Mouse (Mus musculus): ENCODE measurements around the gene Ndrg3. TPM values are rescaled to one million over a fixed set of nuclear protein-coding genes. Genes with fewer than 3 reads are reported as not detected.

Ndrg3 gene
- polyA plus RNA-seq (2017; shearing (Covaris generic)), result 100 to 1,000 TPM; 107 to 115 TPM

GRCm38 (mm10) chr2:156991470-156992319 is at the start of gene Ndrg3:
Ndrg3 (minus strand) TSS chr2:156992056.
- peak; percentile 92 for ATAC-seq

GRCm38 (mm10) chr2:157041421-157041820 is 49.6 kb upstream of the Ndrg3 start:
- ATAC-seq, result no peak

GRCm38 (mm10) chr2:157040649-157041046 is 48.8 kb upstream of the Ndrg3 start:
- no peak for ATAC-seq

- ATAC-seq, result no peak
Observed at GRCm38 (mm10) chr2:157039900-157040648, 48.2 kb upstream of the Ndrg3 start.

- no peak for ATAC-seq
Observed at GRCm38 (mm10) chr2:157037303-157037702, 45.4 kb upstream of the Ndrg3 start.

GRCm38 (mm10) chr2:157036400-157036799 is 44.5 kb upstream of the Ndrg3 start:
- ATAC-seq, result no peak

- no peak for ATAC-seq
Observed at GRCm38 (mm10) chr2:157035371-157035770, 43.5 kb upstream of the Ndrg3 start.

- ATAC-seq, result peak; percentile 46
Observed at GRCm38 (mm10) chr2:157030804-157031203, 38.9 kb upstream of the Ndrg3 start.

GRCm38 (mm10) chr2:157028261-157028660 is 36.4 kb upstream of the Ndrg3 start:
- ATAC-seq, result no peak

- no peak for ATAC-seq
Observed at GRCm38 (mm10) chr2:157027106-157028008, 35.5 kb upstream of the Ndrg3 start.

GRCm38 (mm10) chr2:157021156-157021555 is 29.3 kb upstream of the Ndrg3 start:
- no peak for ATAC-seq

GRCm38 (mm10) chr2:157019228-157019627 is 27.4 kb upstream of the Ndrg3 start:
- no peak for ATAC-seq

- ATAC-seq, result no peak
Observed at GRCm38 (mm10) chr2:157016529-157017270, 24.8 kb upstream of the Ndrg3 start.

- ATAC-seq, result no peak
Observed at GRCm38 (mm10) chr2:157012341-157012740, 20.5 kb upstream of the Ndrg3 start.

- no peak for ATAC-seq
Observed at GRCm38 (mm10) chr2:157010634-157011310, 18.9 kb upstream of the Ndrg3 start.

GRCm38 (mm10) chr2:157010121-157010520 is 18.3 kb upstream of the Ndrg3 start:
- ATAC-seq, result no peak

GRCm38 (mm10) chr2:157008509-157008908 is 16.7 kb upstream of the Ndrg3 start:
- no peak for ATAC-seq

- peak; percentile 32 for ATAC-seq
Observed at GRCm38 (mm10) chr2:157007234-157007596, 15.4 kb upstream of the Ndrg3 start.

- peak; percentile 85 for ATAC-seq
Observed at GRCm38 (mm10) chr2:157006511-157007233, 14.8 kb upstream of the Ndrg3 start, which contains the start of gene Dsn1. Dsn1 (minus strand) TSS chr2:157007154.

- ATAC-seq, result no peak
Observed at GRCm38 (mm10) chr2:157002321-157002720, 10.5 kb upstream of the Ndrg3 start.

- ATAC-seq, result no peak
Observed at GRCm38 (mm10) chr2:156998263-156998662, 6.4 kb upstream of the Ndrg3 start.
